Mouse (Mus musculus) v-Abl transformed pro-B cells (cell line): Measurements from ENCODE around the gene Atp2a1.

Source experiments
- in situ Hi-C, 2 experiments: fragments of 400-800 bp; cut with MboI; formaldehyde crosslinking; loops; one replicate each; pipeline ENCODE4 v1.15.1; 2025; ENCODE audit not compliant: unreplicated experiment in 2 of 2

Gene Atp2a1

DNA sequence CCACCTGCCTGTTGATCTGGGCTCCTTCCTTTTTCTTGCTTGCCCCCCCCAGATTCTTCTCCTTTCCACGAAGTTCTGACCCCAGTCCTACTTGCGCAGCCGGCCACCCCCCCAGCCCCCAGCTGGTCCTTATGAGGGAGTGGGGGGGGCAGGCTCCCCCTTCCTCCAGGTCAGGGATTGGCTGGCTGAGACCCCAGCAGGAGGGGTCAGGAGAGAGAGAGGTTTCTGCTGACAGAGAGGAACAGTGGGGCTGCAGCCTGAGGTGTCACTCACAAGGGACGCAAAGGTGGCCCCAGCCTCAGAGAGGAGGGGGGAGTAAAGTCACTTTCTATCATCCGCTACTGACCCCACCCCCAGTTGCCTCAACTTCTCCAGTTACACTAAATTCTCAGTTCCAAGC, at the start of gene Atp2a1:
TSS of gene Atp2a1 (minus strand) at position 105 of the 400 bp plus-strand sequence.
- in situ Hi-C loops = no loop called here

DNA sequence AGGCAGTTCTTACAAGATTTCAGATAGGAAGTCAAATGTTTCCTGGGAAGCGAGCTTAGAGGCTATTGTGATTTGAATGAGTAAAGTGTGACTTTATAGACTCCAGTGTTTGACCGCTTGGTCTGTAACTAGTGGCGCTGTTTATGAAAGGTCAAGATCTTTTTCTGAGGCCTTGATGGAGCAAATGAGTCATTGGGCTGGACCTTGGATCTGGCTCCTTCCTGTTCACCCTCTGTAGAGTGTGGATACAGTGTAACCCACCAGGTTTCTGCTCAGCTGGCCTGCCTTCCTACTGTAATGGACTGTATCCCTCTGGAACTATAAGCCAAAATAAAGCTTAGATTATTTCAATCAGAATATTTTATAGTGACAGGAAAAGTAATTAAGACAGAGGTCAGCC, 48.4 kb upstream of the Atp2a1 start:
- in situ Hi-C loops = no loop called here

DNA sequence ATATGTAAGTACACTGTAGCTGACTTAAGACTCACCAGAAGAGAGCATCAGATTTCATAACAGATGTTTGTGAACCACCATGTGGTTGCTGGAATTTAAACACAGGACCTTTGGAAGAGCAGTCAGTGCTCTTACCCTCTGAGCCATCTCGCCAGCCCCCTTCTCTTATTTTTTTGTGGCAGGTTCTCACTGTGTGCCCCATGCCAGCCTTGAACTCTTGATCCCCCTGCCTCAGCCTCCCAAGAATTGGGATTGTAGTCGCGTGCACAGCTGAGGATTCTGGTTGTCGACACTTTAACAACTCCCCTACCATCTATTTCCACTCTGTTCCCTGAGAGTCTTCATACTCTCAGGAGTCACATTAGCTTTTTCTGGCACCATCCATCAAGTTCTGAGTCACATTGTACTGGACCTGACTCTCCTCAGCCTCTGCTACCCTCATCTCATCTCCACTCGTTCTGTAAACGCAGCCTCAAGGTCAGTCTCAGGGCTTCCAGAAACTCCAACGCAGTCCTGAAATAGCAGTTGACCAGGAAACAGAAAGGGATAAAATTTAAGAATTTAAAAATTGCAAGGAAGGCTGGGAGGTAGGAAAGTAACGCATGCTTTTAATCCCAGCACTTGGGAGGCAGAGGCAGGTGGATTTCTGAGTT, 44.3 kb upstream of the Atp2a1 start:
- in situ Hi-C loops = no loop called here

DNA sequence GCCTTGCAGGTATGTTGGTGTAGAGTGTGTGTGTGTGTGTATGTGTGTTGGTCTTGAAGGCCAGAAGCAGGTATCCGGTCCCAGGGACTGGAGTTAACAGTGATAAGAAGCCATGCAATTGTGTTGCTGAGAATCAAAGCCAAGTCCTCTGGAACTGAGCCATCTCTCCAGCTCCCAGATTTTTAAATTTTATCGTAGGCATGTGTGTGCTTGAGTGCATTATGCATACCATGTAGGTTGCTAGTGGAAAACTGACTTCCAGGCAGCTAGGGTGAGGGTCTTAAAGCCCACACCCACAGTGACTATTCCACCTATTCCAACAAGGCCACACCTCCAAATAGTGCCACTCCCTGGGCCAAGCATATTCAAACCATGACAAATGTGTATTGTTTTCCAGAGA, 42.0 kb upstream of the Atp2a1 start:
- in situ Hi-C loops = no loop called here

DNA sequence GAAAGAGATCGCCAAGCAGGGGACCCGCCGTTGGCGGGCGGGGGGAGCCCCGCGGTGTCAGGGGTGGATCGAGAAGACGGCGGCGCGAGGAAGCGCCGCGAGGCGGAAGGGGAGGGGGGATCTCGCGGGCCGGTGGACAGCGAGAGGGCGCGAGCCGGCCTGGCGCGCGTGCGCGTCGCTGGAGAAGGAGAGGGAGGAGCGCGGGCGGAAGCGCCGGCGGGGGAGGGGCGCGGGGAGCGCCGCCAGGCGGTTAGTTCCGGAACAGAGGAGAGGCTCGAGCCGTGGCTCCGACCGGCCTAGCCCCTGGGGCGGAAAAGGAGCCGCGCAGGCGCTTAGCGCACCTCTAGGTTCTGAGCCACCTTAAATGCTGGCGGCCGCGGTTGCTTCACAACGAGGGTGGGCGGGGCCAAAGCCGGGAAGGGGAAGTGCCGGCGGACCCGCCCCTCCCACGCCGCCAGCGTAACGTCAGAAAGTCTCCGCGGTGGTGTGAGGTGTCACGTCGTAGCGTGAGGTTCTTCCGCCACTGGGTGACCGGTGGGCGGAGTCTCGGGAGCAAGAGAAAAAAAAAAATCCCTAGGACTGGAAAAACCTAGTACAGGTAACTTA, 40.5 kb upstream of the Atp2a1 start, which contains the start of gene Atxn2l:
TSS of gene Atxn2l (minus strand) at position 165 of the 606 bp plus-strand sequence.
- in situ Hi-C loops = no loop called here

DNA sequence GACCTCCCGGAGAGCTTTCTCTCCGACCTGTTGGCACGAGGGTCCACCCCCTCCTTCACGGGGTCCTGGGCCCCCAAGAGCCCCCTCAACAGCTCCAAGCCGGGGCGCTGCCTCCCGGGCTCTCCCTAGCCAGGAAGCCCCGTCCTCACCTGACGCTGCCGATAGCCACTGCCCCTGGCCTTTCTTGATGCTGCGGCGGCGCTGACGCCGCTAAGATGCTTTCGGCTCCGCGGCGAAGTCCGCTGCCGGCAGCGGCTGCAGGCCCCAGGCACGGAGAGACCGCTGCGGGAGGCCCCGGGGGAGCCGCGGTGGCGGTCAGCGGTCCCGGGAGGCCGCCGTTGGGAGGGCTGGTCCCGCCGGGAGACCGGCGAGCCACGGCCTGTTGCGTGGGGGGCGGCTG, 39.8 kb upstream of the Atp2a1 start:
- in situ Hi-C loops = no loop called here

DNA sequence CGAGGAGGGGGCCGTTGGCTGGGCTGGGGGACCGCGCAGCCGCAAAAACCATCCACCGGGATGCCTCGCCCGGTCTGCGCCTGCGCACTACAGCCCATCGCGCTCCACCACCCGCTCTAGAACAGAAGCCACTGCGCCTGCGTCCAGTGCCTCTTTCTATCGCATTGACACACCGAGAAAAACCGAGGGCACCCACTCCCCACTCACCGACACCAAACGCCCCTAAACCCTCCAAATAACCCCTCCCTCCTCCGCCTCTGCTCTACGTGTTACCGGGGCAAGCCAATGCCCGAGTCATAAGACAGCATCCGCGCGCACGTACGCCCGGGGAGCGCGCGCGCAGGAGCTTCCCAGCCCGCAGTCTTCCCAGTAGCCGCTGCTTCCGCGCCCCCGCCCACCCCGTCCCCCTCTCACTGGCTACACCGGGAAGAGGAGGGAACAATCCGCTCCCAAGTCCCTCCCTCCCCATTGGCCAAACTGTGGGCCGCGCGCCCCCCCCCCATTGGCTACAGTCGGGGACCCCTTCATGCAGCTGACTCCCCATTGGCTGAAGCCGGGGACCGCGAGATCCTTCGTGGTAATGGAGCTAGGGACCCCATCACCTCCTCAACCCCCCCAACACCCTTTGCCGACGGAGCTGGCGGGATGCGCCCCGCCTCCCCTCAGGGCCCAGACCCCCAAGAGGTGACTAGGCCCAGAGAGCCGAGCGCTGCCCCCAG, 39.3 kb upstream of the Atp2a1 start:
- in situ Hi-C loops = no loop called here

DNA sequence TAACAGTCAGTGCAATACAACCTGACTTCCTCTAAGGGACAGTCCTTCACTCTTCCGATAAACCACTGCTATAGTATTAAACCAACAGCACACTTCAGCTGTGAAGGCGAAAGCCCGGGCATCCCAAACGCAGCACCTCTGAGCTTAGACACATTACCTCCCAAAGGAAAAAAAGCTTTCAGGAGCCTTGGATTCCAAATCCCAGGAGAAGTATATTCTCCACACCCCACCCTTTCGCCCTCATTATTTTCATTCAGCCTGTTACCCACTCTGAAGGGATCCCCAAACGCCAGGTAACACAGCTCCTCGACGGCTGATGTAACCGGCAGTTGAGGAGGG, 38.7 kb upstream of the Atp2a1 start:
- in situ Hi-C loops = no loop called here

DNA sequence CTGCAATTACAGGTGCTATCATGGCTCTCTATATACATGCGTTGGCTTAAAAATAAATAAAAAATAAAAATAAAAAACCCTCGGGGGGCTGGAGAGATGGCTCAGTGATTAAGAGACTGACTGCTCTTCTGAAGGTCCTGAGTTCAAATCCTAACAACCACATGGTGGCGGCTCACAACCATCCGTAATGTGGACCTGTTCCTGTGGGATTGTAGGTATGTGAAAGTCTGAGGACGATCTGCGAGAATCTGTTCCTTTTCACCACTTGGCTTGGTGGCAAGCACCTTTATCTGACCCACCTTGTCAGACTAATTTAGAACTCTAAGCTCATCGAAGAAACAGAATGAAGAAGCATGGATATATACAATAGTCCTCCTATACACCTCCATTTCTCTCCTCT, 36.5 kb upstream of the Atp2a1 start:
- in situ Hi-C loops = no loop called here

DNA sequence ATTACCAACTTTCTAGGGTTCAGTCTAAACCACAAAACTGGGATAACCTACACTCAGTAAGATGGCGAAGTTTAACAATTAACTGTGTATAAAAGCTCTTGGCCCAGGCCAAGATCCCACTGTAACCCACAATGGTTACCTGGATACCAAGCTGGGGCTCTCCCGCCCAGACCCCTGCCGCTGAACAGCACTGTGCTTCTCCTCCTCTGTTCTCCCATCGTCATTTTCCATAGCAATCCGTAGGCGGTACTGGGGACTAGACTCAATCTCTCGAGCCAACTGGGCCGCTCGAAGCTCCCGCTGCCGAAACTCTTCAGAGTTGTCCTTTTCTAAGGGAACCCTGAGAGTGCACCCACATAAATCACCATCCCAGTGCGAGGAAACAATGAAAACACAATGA, 35.1 kb upstream of the Atp2a1 start:
- in situ Hi-C loops = no loop called here

DNA sequence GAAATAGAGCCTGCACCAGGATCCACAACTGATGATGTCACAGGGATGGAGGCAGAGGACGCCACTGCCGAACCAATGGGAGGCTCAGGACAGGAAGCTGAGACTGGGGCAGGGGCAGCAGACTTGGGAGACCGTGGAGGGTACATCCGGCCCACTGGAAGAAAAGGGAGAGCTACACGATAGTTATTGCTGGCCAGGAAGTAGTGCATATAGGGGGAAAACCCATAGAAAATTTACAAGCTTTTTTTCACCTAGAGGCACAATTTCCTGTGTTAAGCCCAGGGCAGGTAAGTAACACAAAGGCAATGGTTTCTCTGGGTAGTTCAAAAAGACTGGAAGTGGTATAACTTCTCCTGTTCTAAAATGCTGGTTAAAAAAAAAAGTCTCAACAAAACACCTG, 33.6 kb upstream of the Atp2a1 start:
- in situ Hi-C loops = no loop called here

DNA sequence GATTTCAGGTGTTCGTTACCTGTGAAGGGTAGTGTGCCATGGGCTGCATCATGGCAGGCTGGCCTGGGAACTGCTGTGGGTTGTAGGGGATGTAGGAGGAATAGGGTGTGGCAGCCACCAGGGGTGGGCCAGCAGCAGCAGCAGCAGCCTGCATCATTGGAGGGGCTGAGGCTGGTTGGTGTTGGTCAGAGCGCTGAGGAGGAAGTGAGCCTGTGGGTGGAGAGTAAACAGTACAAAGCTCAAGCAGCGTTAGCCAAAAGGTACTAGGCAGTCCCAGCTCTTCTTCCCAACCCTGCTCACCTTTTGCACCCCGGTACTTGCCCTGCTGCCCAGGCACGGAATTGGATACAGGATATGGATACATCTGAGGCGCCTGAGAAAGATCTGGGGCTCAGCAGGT, 31.2 kb upstream of the Atp2a1 start:
- in situ Hi-C loops = no loop called here

DNA sequence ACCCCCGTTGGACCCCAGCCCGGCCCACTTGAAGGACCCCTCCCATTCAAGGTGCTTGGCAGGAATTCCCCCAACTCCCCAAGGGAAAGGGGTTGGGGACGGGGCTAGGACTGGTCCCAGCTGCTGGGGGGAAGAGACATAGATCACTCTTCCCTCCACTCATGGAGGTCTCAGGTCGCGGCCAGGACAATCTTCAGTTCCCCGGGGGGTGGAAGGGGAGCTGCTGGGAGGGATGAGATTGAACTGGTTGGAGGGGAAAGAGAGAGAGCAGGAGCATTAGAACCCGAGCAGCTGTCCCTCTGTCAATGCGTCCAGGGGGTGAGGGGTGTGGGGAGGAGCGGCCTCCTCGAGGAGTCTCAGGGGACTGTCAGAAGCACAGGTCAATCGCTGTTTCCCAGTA, 29.1 kb upstream of the Atp2a1 start:
- in situ Hi-C loops = no loop called here

DNA sequence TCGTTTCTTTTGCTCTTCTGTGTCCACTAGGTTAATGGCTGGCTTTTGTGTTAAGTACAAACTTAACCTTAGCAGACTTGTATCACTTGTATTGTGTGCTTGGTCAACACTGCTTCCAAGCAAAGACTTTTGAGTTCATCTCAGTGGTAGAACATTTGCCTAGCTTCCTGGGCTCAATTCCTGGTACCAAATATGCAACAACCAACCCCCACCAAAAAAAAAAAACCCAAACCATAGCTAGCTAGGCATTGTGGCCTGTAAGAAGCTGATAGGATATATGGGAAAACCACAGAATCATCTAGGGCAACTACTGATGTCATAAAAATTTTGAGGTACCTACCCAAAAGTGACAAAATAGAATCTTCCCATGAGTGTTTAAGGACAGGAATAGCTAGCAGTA, 28.1 kb upstream of the Atp2a1 start:
- in situ Hi-C loops = no loop called here

DNA sequence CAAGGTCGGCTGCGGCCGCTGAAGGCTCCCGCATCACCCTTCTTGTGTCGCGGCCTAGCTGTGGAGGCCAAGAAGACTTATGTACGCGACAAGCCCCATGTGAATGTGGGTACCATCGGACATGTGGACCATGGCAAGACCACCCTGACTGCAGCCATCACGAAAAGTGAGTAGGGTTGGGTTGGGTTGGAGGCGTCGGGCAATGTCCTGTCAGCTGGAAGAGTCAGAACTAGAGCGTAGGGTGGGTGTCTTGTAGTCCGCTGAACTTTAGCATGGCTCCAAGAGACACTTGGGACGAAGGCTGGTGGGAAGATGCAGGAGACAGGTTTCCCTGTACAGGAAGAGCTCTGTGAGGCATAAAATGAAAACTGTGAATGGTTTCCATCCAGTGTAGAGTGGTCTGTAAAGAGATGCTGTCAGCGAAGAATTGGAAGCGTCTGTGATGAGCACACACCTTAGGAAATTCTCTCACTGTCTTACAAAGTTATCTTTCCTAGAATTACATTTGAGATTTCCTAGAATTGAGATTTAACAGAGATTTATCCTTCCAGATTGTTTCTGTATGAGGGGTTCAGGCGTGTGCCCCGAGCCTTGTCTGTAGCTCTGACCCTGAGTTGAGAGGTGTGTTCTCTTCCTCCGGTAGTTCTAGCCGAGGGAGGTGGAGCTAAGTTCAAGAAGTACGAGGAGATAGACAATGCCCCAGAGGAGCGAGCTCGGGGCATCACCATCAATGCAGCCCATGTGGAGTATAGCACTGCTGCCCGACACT, 24.9 kb upstream of the Atp2a1 start:
- in situ Hi-C loops = loop anchor here in 1 of 2 experiments (5.0 kb wide), 1 partner anchor 854 kb away; no protein-coding TSS in a partner anchor

DNA sequence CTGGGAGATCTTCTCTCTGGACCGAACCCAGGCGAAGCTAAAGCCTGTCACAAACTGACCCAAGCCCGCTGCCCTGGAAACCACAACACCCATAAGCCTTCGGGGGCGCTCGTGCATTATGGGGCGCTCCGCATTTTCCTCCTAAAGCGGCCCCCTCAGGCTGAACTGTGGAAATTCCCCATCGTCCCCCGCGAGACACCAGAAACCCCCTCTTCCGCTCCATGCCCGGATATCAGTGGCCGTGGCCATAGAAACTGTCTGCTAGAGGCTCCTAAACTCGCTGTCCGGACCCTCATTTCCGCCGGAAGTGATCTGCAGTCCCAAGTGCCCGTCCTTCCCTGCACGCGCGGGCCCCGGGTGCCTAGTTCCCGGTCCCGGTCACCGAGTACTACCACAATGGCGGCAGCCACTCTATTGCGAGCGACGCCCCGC, 24.2 kb upstream of the Atp2a1 start, which contains the start of gene Tufm:
TSS of gene Tufm (plus strand) at position 310 of the 432 bp plus-strand sequence.
- in situ Hi-C loops = loop anchor here in 1 of 2 experiments (5.0 kb wide), 1 partner anchor 855 kb away; no protein-coding TSS in a partner anchor

DNA sequence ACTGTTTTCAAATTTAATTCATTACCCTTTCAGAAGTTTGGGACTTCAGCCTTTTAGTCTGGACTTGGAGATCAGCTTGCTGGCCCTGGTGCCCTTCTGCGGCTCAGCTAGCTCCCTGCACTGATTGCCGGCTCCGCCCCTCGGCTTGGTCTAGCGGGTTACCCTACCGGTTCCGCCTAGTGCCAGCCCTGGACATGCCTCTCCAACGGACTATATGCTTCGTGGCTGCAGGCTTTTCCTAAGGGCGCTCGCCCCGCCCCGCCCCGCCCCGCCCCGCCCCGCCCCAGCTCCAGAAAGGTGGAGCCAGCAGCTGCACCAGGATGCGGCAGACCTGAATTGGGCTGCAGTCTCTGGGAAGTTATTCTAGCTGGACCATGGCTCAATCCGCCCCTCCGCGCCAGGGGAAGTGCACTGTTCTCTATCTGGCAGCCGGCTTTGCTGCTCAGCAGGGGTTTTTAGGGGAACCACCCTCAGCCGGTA, 19.5 kb upstream of the Atp2a1 start:
- in situ Hi-C loops = loop anchor here (5.0 kb wide), 1 partner anchor 45 kb away; no protein-coding TSS in a partner anchor

DNA sequence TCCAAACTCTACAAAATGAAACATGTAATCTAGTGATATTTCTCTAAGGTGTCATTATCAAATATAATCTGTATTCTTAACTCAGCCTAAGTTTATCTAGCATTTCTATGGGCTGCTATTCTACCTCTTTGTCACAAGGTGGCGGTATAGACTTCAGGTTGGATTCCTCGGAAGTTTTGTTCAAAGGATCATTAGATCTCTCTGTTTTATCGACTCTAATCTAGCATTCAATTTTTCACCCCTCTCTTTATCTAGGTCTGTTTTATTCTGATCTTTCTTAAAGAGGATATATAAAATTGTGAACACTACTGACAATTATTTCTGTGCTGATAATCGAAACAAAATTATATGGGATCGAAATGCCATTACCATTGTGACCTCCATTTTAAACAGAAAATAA, 18.8 kb upstream of the Atp2a1 start:
- in situ Hi-C loops = loop anchor here (5.0 kb wide), 1 partner anchor 46 kb away; no protein-coding TSS in a partner anchor

DNA sequence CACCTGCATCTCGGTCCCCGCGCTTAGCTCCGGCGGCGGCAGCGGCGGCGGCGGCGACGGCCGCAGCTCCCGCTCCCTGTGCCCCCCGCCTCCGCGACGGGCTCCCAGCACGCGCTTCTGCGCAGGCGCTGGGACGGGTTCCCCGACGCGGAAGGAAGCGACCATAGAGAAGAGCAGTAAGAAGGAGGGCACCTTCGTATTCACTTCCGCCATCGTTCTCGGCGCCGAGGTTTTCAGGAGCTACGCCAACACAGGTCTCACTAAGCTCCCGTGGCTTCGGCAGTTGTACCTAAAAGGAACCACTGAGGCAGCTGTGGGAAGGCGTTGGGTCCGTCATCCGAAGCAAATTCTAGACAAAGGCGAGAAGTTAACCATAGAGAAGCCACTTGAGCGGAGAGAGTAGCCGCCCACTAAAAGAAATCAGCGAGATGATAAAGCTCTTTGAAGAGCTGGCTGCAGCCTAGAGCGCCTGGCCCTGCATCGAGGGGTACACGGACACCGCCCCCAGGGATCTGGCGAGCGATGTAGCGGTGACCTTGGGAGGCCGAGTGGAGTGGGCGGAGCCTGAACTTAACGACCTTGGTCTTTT, 12.2 kb upstream of the Atp2a1 start, which contains the start of gene Sh2b1:
TSS of gene Sh2b1 (minus strand) at position 432 of the 589 bp plus-strand sequence.
- in situ Hi-C loops = loop anchor here (5.0 to 10.0 kb wide), 3 partner anchors 38 to 220 kb away; partner anchors contain the start of genes Nfatc2ip (in 2 of the 2), Bola2 (in 1 of the 2) and Slx1b (in 1 of the 2)

DNA sequence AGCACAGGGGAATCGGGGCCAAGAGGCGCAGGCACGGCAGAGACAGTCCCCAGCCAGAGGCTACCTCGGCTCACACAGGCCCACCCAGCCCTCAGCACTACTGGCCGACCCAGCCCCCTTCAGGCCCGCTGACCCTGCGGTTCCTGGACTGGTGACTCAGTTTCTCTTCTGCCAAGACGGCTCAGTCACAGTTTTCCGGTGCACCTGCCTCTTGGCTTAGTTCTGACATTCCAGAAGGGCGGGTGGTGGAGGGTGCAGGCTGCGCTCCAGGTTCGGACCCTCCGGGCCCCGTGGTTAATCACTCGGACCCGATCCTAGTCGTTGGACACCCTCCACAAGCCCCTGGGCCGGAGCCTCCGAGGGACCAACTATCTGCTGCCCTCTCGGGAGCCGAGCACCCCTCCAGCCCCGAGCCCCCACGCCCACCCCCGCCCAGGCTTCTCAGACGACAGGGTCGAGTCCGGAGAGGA, 11.6 kb upstream of the Atp2a1 start:
- in situ Hi-C loops = loop anchor here (5.0 to 10.0 kb wide), 3 partner anchors 37 to 220 kb away; partner anchors contain the start of genes Nfatc2ip (in 2 of the 2), Bola2 (in 1 of the 2) and Slx1b (in 1 of the 2)
